Mouse (Mus musculus) c-Kit-negative CD71-positive TER-119-positive erythroid progenitor cells, embryonic 14.5 days (primary cell): ENCODE measurements around the gene S1pr5.
A peak's percentile ranks its signal among the peaks of the same experiment; 100 is the strongest.
"Not testable (repeated sequence)": the region's sequence is repeated elsewhere in the genome, so short reads cannot be mapped to it uniquely, and the experiment has no call there.

Experiments
- DNase-seq: peaks from one replicate; pipeline ENCODE4 v3.0.0-alpha.2; 2013; ENCODE audit warnings: low read depth, low spot score

Gene S1pr5

DNA sequence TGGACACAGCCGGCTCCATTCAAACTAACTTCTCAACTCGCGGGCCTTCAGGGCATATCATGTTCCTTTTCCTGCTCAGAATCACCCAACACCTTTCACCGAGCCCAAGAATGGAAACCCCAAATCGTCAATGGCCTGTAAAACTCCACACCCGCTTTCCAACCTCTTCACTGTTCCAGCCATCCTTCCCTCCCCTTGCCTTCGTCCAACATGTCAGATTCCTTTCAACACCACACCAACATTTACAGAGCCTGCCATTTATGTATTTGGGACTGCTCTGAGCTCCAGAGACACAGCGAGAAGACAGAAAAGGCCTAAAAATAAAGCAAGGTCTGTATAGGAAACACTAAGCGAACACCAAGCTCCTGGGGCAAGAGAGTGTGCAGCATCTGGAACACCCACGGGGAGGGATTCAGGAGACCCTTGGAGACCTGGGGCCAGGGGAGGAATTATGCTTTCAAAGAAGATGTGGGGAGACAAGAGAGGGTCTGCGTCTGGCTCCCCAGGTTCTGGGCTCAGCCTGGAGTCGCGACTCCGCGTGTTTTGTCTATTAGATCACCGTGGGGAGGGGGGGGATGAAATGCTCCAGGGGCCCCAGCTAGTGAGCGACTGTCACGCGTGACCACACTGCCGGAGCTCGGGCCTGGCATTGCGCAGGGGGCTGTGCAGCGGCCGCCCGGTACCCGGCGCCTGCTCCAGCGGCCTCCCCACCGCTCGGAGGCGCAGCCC lies 10.1 kb downstream of the S1pr5 start:
- no peak for DNase-seq

DNA sequence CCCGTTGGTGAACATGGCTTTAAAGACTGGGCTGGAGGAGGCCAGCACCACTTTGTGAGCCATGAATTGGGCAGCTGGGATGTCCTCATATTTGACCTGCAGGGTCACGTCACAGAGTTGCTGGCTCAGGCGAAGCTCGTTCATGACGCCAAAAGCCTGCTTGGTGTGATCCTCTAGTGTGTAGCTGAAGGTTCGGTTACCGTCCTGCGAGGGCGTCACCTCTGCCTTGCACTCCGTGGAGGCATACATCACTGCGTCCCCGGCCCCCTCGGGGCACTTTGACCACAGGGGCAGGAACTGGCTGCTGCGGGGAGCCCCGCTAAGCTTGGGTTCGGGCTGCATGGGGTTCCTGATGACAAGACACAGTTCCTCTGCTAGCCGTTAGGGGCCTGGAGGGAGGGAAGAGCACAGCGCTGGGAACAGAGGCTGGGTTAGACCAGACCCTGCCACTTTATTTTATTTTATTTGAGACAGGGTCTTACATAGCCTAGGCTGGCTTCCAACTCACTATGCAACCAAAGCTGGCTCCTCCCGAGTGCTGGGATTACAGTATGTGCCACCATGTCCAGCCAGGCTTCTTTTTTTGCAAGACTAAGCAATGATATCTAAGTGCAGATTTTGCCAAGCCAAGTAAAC lies 10.8 kb downstream of the S1pr5 start:
- peak; percentile 33 for DNase-seq

DNA sequence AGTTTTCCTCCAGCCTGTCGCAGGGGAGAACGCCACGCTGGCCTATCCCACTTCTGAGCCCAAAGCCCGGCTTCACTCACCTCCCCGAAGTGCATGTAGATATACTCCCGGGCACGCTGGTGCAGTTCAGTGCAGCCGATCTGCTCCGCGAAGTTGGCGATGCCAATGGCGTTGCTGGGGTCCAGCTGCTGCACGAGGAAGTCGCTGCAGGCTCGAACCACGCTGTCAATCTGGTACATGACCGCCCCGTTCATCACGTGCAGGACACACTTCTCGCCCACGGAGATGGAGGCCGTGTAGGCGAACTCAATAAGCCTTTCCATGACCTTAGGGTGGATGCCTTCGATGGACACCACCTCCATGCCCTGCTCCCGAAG lies 11.3 kb downstream of the S1pr5 start:
- no peak for DNase-seq

DNA sequence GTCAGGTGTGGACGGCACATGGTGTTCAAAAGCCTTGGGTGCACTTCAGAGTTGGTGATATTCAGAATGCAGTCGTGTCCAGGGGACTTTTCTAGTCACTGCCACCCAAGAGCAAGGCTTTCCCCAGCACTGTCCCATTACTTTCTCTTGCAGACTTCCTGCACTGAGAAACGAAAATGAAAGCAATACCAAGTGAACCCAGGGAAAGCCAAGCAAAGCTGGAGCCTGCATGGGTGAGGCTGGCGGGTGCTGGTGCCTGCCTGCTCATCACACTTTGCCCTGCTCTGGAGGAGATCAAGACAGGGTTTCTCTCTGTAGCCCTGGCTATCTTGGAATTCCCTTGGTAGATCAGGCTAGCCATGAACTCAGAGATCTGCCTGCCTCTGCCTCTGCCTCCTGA lies 12.9 kb downstream of the S1pr5 start:
- DNase-seq, result no peak

DNA sequence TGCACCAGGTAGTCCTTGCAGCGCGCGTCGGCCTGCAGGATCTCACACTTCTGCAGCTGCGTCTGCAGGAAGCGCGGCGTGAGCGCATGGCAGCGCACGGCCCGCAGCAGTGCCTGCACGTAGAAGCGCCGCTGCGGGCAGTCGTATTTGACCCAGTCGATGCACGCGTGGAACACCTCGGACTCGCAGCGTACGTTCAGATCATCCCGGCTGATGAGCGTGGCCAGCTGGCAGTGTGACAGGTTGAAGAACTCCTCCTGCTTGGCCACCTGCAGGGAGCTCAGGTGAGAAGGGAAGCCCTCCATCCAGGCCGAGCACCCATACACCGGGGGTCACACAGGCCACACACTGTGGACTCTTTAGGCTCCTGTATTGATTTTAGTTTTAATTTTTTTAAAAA lies 14.4 kb downstream of the S1pr5 start:
- no peak for DNase-seq

DNA sequence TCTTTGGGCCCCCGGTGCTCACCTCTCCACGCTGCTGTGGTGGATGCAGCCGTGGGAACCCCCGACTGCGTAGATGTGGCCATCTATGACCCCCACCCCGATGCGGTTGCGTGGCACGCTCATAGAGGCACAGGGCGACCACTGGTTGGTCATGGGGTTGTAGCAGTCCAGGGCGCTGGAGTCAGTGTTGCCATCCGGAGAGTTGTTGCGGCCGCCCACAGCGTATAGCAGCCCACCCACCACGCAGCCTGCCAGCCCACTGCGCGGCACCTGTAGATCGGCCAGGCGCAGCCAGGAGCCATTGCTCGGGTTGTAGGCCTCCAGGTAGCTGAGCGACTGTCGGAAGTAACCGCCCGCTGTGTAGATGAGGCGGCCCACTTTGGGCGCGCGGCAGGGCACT lies 14.9 kb downstream of the S1pr5 start:
- no peak for DNase-seq

DNA sequence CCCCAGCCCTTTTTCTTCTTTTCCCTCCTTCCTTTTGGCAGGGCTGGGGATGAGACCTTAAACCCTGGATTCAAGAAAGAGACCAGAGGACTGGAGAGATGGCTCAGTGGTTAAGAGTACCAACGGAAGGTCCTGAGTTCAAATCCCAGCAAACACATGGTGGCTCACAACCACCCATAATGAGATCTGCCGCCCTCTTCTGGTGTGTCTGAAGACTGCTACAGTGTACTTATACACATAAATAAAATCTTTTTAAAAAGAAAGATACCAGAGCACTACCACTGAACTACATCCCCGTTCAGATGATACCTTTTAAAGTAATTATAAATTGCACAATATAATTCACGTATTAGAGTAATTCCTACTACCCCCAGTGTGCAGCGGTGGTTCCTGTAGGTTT lies 15.4 kb downstream of the S1pr5 start:
- DNase-seq, result no peak

DNA sequence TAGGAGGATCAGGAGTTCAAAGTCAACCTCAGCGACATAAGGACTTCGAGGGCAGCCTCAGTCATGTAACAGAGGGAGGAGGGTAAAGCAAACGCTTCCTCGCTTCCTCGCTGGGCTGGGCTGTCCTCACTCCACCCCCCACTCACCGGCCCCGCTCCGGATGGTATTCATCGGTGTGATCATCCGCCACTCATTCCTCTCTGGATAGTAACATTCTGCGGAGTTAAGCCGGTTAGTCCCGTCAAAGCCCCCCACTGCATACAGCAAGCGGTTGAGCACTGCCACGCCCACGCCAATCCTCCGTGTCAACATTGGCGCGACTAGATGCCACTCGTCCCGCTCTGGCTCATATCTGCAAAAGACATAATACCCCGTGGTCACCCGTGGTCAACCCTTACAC lies 16.7 kb downstream of the S1pr5 start:
- DNase-seq, result no peak

DNA sequence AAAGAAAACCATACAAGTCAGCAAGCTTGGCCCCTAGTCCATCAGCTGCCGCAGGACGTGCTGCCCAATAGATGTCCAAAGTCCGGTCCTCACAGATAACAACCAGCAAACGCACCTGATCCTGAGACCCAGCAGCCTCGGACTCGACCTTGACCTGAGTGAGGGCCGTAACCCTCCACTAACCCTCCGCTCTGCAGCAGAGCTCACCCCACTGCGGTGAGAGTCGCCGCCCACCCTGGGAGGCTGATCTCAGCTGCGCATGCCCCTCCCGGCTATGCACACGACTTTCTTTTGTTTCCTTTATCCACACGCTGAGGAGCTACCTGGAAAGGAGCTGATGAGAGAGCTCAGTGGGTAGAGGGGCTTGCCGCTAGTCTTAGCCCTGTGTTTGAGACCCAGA lies 20.9 kb downstream of the S1pr5 start:
- no peak for DNase-seq

DNA sequence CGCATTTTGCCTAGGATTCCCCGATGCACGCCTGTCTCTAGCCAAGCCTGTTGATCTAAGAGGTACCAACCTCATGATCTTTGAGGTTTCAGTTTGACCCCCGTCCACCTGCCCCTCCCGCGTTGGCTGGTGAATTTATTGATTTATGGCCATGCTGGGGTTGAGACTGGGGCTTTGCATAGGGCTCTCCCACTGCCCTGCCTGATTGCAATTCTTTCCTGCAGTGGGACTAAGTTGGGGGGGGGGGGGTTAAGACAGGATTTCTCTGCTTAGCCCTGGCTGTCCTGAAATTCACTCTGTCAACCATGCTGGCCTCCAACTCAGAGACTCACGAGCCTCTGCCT lies 22.9 kb downstream of the S1pr5 start:
- no peak for DNase-seq

DNA sequence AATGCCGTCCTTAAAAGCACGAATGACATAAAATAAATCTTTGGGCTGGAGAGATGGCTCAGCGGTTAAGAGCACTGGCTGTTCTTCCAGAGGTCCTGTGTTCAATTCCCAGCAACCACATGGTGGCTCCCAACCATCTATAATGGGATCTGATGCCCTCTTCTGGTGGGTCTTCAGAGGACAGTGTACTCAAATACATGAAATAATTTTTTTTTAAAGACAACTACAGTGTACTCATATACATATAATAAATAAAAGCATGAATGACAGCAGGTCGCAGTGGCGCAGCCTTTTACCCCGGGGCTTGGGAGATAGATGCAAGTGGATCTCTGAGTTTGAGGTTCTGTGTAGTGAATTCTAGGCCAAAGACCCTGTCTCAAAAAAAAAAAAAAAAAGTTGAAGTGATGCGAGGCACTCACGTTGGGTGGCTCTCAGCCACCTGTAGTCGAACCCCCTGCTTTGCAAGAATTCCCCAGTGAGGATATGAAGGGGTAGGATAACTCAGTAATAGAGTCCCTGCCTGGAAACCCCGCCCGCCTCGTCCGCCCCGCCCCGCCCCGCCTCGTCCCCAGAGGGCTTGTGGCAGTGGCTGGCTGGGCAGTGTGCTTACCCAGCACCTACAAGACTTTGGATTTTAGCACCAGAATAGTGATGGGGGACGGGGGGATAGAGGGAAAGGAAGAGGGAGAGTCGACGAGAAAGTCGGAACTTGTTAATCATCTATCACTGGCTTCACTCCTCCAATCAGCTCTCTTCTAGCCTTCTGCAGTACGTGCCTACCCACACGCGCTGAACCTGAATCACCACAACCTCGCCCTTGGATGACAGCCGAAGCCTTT lies 23.4 kb downstream of the S1pr5 start:
- no peak for DNase-seq

DNA sequence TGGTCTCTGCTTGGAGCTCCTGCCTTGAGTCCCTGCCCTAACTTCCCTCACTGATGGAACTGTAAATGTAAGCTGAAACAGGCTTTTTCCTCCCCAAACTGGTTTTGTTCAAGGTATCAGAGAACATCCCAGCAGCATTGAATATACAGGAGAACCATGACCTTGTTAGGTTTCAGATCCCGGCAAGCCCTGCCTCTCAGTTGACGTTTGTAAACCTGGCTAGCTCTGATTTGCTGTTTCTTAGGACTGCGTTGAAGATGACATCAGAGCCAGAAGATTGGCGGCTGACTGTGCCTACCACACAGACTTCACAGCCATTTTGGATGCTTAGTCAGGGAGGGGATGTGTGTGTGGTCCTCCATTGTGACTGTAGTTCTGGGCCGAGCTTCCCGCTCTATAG lies 24.3 kb downstream of the S1pr5 start:
- no peak for DNase-seq

DNA sequence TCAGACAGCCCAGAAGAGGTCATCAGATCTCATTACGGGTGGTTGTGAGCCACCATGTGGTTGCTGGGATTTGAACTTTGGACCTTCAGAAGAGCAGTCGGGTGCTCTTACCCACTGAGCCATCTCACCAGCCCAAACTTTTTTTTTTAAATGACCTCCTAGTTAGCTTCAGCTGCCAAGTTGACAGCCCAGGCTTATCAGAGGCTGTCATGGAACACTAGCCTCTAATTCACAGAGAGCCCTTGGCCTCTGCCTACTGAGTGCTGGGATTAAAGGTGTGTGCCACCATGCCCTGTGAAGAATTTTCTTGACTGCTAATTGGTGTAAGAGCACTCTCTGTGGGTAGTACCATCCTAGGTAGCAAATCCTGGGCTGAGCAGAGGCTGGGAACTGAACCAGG lies 24.8 kb downstream of the S1pr5 start:
- DNase-seq, result not testable (repeated sequence)

DNA sequence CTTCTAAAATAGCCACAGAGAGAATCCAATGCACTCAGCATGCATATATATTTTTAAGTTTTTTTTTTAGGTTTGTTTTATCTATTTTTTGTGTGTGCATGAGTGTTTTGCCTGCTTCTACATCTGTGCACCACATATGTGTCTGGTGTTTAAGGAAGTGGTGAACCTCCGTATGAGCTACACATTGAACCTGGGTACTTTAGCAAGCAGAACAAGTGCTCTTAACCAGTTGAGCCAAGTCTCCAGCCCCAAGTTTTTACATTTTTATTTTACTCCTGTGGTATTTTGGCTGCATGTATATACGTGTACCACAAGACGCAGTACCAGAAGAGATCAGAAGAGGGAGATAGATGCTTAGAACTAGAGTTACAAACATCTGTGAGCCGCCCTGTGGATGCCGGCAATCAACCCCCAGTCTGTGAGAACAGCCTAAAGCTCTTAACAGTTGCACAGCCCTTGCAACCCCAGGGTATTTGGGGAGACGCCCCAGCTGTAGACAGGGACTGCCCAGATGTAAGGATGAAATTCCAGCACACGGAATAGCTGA lies 26.8 kb downstream of the S1pr5 start:
- DNase-seq, result peak; percentile 66

DNA sequence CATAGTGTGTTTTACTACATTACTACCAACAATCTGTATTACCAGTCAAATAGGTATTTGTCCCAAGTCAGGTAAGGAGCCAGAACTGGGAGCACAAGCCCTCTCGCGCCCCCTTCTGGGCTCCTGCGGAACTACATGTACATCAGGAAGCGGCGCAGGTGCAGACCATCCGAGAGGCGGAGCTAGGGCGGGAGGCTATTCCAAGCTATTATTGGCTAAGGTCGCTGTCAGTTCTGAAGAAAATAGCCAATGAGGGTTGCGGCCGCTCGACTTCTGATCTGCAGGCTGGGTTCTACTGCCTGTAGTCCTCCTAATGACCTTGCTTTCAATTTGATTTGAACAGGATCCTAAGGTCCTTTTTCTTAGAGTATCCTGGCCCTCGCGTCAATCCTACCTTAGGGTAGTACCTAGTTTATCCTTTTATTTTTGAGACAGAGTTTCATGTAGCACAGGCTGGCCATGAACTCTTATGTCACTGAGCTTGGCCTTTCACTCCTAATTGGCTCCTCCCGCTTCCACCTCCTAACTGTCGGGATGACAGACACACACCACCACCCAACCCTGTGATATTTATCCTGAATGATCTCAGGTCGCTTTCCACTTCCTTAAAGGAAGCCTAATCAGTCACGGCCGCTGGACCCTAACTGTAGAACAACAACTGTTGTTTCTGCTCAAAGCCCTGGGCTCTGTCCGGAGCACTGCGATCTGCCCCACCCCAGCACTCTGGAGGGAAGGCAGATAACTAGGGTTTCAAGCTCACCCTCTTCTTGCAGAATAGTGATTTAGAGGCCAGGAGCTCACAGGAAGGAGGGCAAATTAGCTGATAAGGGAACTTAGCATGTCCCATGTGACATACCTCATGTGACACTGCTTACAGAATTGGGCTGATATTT lies 27.5 kb downstream of the S1pr5 start:
- peak; percentile 95 for DNase-seq

DNA sequence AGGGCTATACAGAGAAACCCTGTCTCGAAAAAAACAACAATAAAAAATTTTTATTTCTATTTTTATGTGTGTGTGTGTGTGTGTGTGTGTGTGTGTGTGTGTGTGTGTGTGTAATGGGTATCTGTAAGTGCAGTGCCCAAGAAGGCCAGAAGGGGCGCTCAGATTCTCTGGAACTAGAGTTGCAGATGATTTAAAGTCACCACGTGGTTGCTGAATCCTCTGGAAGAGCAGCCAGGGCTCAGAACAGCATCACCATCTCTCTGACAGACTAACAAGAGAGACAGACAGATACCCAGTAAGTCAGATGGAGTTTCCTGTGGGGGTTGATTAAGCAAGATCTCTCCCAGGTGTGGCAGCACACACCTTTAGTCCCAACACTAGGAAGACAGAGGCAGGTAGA lies 28.4 kb downstream of the S1pr5 start:
- DNase-seq, result peak; percentile 16

DNA sequence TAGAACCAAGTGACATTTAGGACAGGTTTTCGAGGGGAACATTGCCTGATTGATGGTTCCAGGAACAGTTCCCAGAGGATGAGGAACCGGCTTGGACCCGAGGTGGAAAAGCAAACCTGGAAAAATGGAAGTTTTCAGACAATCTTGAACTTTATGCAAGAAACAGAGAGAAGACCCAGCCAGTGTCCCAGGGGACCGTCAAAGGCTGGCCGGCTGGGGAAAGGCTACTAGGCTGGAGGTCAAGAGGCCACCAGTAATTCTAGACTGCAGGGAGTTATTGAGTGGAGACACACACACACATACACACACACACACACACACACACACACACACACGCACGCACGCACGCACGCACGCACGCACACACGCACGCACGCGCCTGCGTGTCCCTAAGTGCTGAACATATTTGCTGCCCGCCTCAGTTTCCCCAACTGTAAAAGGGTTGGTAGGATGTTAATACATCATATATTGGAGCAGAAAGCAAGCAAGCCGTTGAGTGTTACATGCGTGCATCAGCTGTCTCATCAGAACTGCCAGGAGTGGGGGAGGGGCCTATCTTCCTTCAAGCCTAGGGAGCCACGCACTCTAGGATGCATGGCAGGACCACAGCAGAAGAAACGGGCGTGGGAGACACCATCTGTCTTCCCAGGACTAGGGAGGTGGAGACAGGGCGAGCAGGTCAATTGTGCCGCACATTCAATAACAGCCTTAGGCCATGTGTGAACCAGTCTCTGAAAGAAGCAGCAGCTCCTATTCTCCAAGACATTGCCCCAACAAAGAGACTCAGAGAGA lies 32.0 kb downstream of the S1pr5 start:
- DNase-seq, result no peak

DNA sequence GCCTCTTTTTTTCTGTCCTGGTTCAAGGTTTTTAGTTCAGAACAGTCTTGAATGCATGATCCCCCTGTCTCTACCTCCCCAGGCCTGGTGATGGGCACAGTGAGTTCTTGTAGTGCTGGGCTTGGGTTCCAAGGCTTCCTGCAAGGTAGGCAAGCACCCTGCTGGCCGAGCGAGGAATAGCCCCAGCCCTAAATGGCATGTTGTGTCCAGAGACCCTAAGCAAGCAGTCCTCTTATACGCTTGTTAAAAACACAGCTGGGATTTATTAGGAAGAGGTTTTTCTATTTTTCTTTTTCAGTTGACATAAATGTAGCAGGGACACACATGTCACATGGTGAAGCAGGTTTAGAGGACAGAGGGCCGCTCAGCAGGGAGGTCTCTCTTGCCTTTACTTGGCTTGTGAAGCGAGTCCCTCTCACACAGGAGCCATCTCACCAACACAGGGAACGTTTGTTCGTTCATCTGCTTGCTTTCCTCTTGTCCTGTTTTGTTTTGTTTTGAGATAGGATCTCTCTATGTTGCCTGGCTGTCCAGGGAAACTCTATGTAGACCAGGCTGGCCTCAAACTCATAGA lies 34.5 kb downstream of the S1pr5 start:
- no peak for DNase-seq

DNA sequence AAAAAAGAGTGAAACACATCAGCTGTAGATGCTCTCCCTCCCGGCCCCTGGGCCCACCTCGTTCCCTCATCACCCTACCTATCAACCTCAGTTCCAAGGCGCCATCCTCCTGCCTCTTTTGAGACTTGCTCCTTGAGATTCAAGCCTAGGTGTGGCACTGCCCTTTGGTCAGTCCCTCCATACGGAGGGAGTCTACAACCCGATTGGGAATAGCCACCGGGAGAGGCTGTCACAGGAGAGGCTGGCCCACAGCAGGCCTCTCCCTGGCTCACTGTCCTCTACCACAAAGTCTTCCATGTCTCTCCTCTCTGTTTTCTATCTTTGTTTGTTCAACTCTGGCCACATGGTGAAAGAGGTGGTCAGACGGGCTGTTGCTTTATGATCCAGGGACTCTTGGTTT lies 36.6 kb downstream of the S1pr5 start:
- no peak for DNase-seq

DNA sequence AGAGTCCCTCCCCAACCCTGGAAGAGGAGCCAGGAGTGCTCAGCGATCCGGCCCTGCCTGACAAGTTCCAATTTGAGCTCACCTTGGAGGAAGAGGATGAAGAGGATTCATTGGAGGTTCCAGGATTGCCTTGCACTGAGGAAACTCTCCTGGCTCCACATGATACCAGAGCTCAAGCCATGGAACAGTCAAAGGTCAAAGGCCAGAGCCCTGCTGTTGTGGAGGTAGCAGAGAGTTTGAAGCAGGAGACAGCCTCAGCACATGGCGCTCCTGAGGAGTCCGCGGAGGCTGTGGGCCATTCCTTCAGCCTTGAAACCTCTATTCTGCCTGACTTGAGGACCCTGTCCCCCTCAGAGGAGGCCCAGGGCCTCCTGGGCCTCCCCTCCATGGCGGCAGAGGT lies 37.4 kb downstream of the S1pr5 start:
- no peak for DNase-seq
